ENCODE assay signal across 8 mouse cellular contexts in the genomic region with DNA sequence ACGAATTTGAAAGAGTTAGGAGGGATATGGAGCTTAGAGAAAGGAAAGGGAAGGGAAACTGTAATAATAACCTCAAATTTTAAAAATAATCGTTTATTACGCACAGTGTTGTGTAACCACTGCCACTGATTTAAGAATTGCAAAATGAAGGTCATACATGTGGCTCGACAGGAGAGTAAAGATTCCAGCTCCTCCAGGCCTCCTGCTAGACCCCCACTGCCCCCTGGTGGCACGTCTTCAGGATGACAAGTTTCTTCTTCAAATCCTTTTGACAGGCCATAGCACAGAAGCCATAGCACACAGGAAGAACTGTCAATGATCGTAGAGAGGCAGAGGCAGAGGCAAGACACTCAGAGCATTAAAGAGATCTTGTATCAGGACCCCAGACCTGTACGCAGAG. TPM values are rescaled to one million over a fixed set of nuclear protein-coding genes. Genes with fewer than 3 reads are reported as not detected.
DNase-seq lines count a peak whose midpoint lies in the region; ATAC-seq and TF ChIP-seq lines count a peak whose summit lies in the region.
"Had no signal": no experiment of that assay in that cellular context is flagged by ENCODE, and none has a peak within 500 bp of the region (broad histone marks: within the 10 kb centered on the region; RNA-seq: fewer than 3 reads in every experiment).

No protein-coding gene starts in this region.

- WGBS in hindbrain, postnatal 0 days, result 30% methylated on average over 7 of the region's 7 CpGs

- H3K9me3 ChIP-seq in hindbrain, postnatal 0 days (ENCODE audit: low read length), result no peaks in the 10 kb centered on the region
- H3K9me3 ChIP-seq: neural tube, embryonic 12.5 days had no signal

- no peaks in the 10 kb centered on the region for H3K27me3 ChIP-seq in hindbrain, postnatal 0 days (ENCODE audit: insufficient read depth, low read length)
- H3K27me3 ChIP-seq: neural tube, embryonic 12.5 days had no signal

- H3K4me2 ChIP-seq in hindbrain, postnatal 0 days (ENCODE audit: low read depth, low read length), result no peak overlapping the region
- H3K4me2 ChIP-seq: neural tube, embryonic 12.5 days had no signal

- TF ChIP-seq CTCF in hindbrain, postnatal 0 days (IDR thresholded peaks at IDR 0.05; ENCODE audit: low read depth), result peak; percentile 96

- no peak overlapping the region for H3K9ac ChIP-seq in hindbrain, postnatal 0 days (replicated peaks; ENCODE audit: low read length)
- H3K9ac ChIP-seq: neural tube, embryonic 12.5 days had no signal

- peak; percentile 78 for ATAC-seq in frontal cortex, adult (ENCODE audit: low TSS enrichment)
- ATAC-seq in hindbrain, postnatal 0 days, result peak; percentile 49; the same call in 1 of the 2 replicates

- no peaks in the 10 kb centered on the region for H3K4me1 ChIP-seq in hindbrain, postnatal 0 days (ENCODE audit: insufficient read depth, low read length)
- H3K4me1 ChIP-seq: neural tube, embryonic 12.5 days had no signal

- peak; percentile 2 for DNase-seq in T-cell, adult 2 months (ENCODE audit: low spot score)
- peak; percentile 13 for DNase-seq in c-Kit-positive CD71-positive TER-119-positive erythroid progenitor cells, embryonic 14.5 days (ENCODE audit: low spot score)
- peak; percentile 86 for DNase-seq in hindbrain, postnatal 0 days (ENCODE audit: low spot score)
- DNase-seq in layer of hippocampus, postnatal 36 days, result peak; percentile 37 to 53
- peak; percentile 78 for DNase-seq in mesoderm, embryonic 11.5 days (ENCODE audit: low read depth, low spot score)
- DNase-seq in skeletal muscle tissue, adult 2 months (ENCODE audit: low read depth, low spot score), result peak; percentile 86

- H3K27ac ChIP-seq in hindbrain, postnatal 0 days, result no peak overlapping the region
- H3K27ac ChIP-seq: neural tube, embryonic 12.5 days had no signal

- H3K4me3 ChIP-seq in hindbrain, postnatal 0 days (ENCODE audit: low read length), result no peak overlapping the region
- H3K4me3 ChIP-seq: neural tube, embryonic 12.5 days had no signal

- H3K36me3 ChIP-seq in hindbrain, postnatal 0 days (ENCODE audit: insufficient read depth, low read length), result no peaks in the 10 kb centered on the region
- H3K36me3 ChIP-seq: neural tube, embryonic 12.5 days had no signal

RNA-seq across cellular contexts. Expression of gene Olfr283, which starts 9.1 kb away (rescaled TPM):
- total RNA-seq in hindbrain, postnatal 0 days (2014; rRNA removed), result not detected in 2 replicates
- polyA plus RNA-seq in hindbrain, postnatal 0 days (2015; fragmentation: Nextera tagmentation; extraction: Ambion mirVana), result not detected in 2 replicates
- not detected for total RNA-seq in layer of hippocampus, postnatal 36 days (2021)
- polyA plus RNA-seq: neural tube, embryonic 12.5 days had no signal

RNA-seq across cellular contexts. Expression of gene Olfr282, which starts 41.2 kb away (rescaled TPM):
- total RNA-seq in hindbrain, postnatal 0 days (2014; rRNA removed), result not detected in 2 replicates
- not detected in 2 replicates for polyA plus RNA-seq in hindbrain, postnatal 0 days (2015; fragmentation: Nextera tagmentation; extraction: Ambion mirVana)
- total RNA-seq in layer of hippocampus, postnatal 36 days (2021), result not detected
- polyA plus RNA-seq: neural tube, embryonic 12.5 days had no signal

RNA-seq across cellular contexts. Expression of gene Olfr284, which starts 49.0 kb away (rescaled TPM):
- total RNA-seq in hindbrain, postnatal 0 days (2014; rRNA removed), result not detected in 2 replicates
- not detected in 2 replicates for polyA plus RNA-seq in hindbrain, postnatal 0 days (2015; fragmentation: Nextera tagmentation; extraction: Ambion mirVana)
- total RNA-seq in layer of hippocampus, postnatal 36 days (2021), result not detected
- polyA plus RNA-seq: neural tube, embryonic 12.5 days had no signal

Comparison
In these comparisons a context has a peak if more than half of its experiments do, and no peak if none do; other contexts are left out.
1. DNase-seq: peak in every context shown above with its lines; median percentile 86 in hindbrain, postnatal 0 days; 86 in skeletal muscle tissue, adult 2 months; 78 in mesoderm, embryonic 11.5 days; 45 in layer of hippocampus, postnatal 36 days; 13 in c-Kit-positive CD71-positive TER-119-positive erythroid progenitor cells, embryonic 14.5 days; 2 in T-cell, adult 2 months.